Mouse (Mus musculus) kidney, embryonic 14.5 days (tissue): ENCODE results near the gene Fdxacb1. TPM values are rescaled to one million over a fixed set of nuclear protein-coding genes. Genes with fewer than 3 reads are reported as not detected.

ENCODE experiments used
- ATAC-seq: fragments of 200-750 bp; cut with Nextera tagmentation; 2 replicates; pipeline ENCODE4 v1.8.0; 2017; ENCODE audit warnings: moderate number of reproducible peaks, mild to moderate bottlenecking, moderate TSS enrichment, moderate library complexity; ENCODE audit not compliant: low FRiP score, low TSS enrichment
- H3K27ac ChIP-seq: fragments of 300-500 bp; sonication (generic); 2 replicates; pipeline ENCODE4 v1.5.1; 2014; ENCODE audit warnings: low read depth, mild to moderate bottlenecking, low read length, moderate library complexity, mixed read lengths
- H3K27me3 ChIP-seq: fragments of 300-500 bp; sonication (generic); 2 replicates; pipeline ENCODE4 v1.6.1; 2014; ENCODE audit warnings: mild to moderate bottlenecking, low read length; ENCODE audit not compliant: control insufficient read depth, insufficient read depth
- H3K36me3 ChIP-seq: fragments of 300-500 bp; sonication (generic); 2 replicates; pipeline ENCODE4 v1.6.1; 2014; ENCODE audit warnings: low read length, mixed read lengths; ENCODE audit not compliant: control insufficient read depth, insufficient read depth
- H3K4me1 ChIP-seq: fragments of 300-500 bp; sonication (generic); 2 replicates; pipeline ENCODE4 v1.6.1; 2014; ENCODE audit warnings: low read length, mixed read lengths; ENCODE audit not compliant: control insufficient read depth, insufficient read depth
- H3K4me2 ChIP-seq: fragments of 300-500 bp; sonication (generic); replicated peaks from 2 replicates; pipeline ENCODE4 v1.6.1; 2014; ENCODE audit warnings: low read depth, mild to moderate bottlenecking, low read length
- H3K4me3 ChIP-seq: fragments of 300-500 bp; sonication (generic); 2 replicates; pipeline ENCODE4 v1.5.1; 2014; ENCODE audit warnings: mild to moderate bottlenecking, low read length
- H3K9ac ChIP-seq: fragments of 300-500 bp; sonication (generic); 2 replicates; pipeline ENCODE4 v1.6.1; 2014; ENCODE audit warnings: low read depth, mild to moderate bottlenecking, low read length, moderate library complexity
- H3K9me3 ChIP-seq: fragments of 300-500 bp; sonication (generic); 2 replicates; pipeline ENCODE4 v1.6.1; 2016; ENCODE audit warnings: low read length; ENCODE audit not compliant: control insufficient read depth
- WGBS: fragments of 180-500 bp; shearing (Covaris S2); extraction: QIAGEN DNeasy Blood & Tissue Kit; methylation state at CpG from one replicate; pipeline ENCODE4 v1.1.7; 2014; 5-methylcytosine and 5-hydroxymethylcytosine counted together
- polyA plus RNA-seq: library from polyadenylated mRNA; unstranded; fragments of >200 nt; fragmentation: Nextera tagmentation; extraction: Ambion mirVana; gene quantifications from 2 replicates; pipeline ENCODE4 v1.2.1, GENCODE M21; 2014

The Fdxacb1 gene
- polyA plus RNA-seq, 1 experiment from 2014 or later = 11.1 TPM

DNA sequence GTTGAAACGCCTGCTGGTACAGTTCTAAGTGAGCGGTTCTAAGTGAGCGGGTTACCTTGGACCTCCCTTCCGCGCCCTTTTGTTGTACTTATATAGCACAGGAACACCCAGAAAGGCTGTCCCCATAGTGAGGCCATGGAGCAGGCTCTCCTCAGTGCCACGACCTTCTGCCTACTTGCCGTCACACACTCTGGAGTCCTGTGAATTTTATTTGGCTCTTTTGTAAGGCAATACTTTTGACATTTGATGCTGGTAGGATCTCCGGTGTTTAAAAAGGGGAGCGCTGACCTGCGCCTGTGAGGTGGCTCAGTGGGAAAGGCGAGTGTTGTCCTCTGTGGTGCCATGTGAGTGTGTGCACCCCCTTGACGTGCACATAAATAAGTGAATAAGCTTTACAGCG, 41.1 kb downstream of the Fdxacb1 start:
- peaks cover 56% of the 10 kb centered on the region for H3K36me3 ChIP-seq
- H3K4me2 ChIP-seq = no peak overlapping the region
- H3K4me1 ChIP-seq = no peaks in the 10 kb centered on the region
- 65% methylated on average over 13 of the region's 13 CpGs for WGBS
- H3K27ac ChIP-seq = no peak overlapping the region
- no peak overlapping the region for H3K4me3 ChIP-seq
- H3K9me3 ChIP-seq = no peaks in the 10 kb centered on the region
- H3K9ac ChIP-seq = no peak overlapping the region
- ATAC-seq = no peak
- no peaks in the 10 kb centered on the region for H3K27me3 ChIP-seq

DNA sequence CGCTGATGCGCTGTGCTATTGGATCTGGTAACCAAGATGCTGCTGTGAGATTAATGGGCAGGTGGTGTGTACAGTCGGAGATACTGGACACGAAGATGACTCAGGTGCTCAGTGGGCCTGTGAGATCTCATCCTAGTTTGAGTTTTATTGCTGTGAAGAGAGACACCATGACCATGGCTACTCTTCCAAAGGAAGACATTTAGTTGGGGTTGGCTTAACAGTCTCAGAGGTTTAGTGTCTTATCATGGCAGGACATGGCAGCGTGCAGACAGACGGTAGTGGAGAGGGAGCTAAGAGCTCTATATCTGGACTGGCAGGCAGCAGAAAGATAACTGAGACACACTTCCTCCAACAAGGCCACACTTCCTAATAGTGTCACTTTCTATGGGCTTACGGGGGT, 43.2 kb downstream of the Fdxacb1 start:
- H3K9ac ChIP-seq = no peak overlapping the region
- H3K9me3 ChIP-seq = no peaks in the 10 kb centered on the region
- 92% methylated on average over 7 of the region's 7 CpGs for WGBS
- H3K36me3 ChIP-seq = peaks cover 47% of the 10 kb centered on the region
- no peaks in the 10 kb centered on the region for H3K4me1 ChIP-seq
- no peak overlapping the region for H3K4me2 ChIP-seq
- H3K27me3 ChIP-seq = no peaks in the 10 kb centered on the region
- H3K27ac ChIP-seq = no peak overlapping the region
- no peak for ATAC-seq
- H3K4me3 ChIP-seq = no peak overlapping the region

DNA sequence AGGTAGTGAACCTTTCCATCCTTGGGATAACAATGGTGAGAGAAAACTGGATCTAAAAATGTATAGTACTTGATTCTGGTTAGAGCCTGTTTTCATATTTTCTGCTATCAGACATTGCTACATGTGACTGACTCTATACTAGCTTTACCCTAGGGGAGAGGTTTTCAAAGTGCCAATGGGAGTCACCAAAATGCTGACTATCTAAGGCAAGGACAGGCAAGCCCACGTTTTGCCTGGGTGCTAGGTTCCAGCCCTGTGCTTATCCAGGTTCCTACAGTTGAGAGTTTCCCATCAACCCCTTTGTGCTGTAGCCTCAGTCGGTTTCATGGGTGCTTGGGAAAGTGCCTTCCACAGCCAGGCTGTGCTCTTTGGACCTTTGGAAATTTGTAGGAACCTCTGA, 43.7 kb downstream of the Fdxacb1 start:
- Histone ChIP-seq H3K36me3 (peaks cover 44% of the 10 kb centered on the region), H3K9me3 (no peaks in the 10 kb centered on the region), H3K27ac (no peak overlapping the region), H3K4me3 (no peak overlapping the region), H3K4me2 (no peak overlapping the region), H3K9ac (no peak overlapping the region), H3K4me1 (no peaks in the 10 kb centered on the region), H3K27me3 (no peaks in the 10 kb centered on the region)
- 84% methylated on average over 2 of the region's 2 CpGs for WGBS
- ATAC-seq = no peak

DNA sequence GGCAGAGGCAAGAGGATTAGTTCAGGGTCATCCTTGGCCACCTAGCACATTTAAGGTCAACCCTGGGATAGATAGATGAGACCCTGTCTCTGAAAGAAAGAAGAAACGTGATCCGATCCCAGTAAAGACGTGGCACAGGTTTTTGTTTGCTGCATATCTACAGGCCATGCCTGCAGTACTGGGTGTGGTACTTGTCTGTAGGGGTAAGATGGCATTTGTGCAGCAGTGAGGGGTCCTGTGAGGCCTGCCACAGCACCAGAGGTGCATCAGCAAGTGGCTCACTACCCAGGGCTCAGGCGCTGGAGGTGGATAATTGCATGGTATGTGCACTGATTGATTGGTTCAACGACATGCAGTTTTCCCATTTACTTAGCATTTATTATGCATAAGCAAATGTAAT, 45.8 kb downstream of the Fdxacb1 start:
- H3K36me3 ChIP-seq = peaks cover 31% of the 10 kb centered on the region

DNA sequence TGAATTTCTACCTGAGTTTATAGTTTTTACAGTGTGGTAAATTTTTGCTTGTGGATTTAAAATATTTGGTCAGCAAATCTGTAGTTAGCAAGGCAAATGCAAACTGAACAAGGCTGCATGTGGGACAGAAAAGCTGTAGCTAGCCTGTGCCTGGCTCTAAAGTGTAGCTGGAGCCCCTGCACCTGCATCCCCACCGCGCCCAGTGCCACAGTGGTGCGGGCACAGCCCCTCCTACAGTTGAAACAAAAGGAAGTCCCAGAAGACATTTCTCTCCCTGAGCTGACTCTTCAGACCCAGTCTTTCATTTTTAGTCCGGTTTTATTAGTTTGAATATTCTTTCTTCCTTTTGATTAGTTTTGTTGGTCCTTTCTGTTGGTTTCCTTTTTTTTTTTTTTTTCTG, 47.6 kb downstream of the Fdxacb1 start:
- 97% methylated on average over 4 of the region's 4 CpGs for WGBS
- no peaks in the 10 kb centered on the region for H3K9me3 ChIP-seq
- no peak overlapping the region for H3K27ac ChIP-seq
- peaks cover 33% of the 10 kb centered on the region for H3K36me3 ChIP-seq
- H3K9ac ChIP-seq = no peak overlapping the region
- H3K4me3 ChIP-seq = no peak overlapping the region
- H3K27me3 ChIP-seq = no peaks in the 10 kb centered on the region
- H3K4me2 ChIP-seq = no peak overlapping the region
- ATAC-seq = no peak
- H3K4me1 ChIP-seq = no peaks in the 10 kb centered on the region

More for the DNA sequence above, 45.8 kb downstream of the Fdxacb1 start:
- no peaks in the 10 kb centered on the region for H3K9me3 ChIP-seq
- H3K4me1 ChIP-seq = no peaks in the 10 kb centered on the region
- no peaks in the 10 kb centered on the region for H3K27me3 ChIP-seq
- no peak overlapping the region for H3K4me3 ChIP-seq
- no peak overlapping the region for H3K27ac ChIP-seq
- no peak for ATAC-seq
- H3K9ac ChIP-seq = no peak overlapping the region
- H3K4me2 ChIP-seq = no peak overlapping the region
- 92% methylated on average over 5 of the region's 5 CpGs for WGBS

DNA sequence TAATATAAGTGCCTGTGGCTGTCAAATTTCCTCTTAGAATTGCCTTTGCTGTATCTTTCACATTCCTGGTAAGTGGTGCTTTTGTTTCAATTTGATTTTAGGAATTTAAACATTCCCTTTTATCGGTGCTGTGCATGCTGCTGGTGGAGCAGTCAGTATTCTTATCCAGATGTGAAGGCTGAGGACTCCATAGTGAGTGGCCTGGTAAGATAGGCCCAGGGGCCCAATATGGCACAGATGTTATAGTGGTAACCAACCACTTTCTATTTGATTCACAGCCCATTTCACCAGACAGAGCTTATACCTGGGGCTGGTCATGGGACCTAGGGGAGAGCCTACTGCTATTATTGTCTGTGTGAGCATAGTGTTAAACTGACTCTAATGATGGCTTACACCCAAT, 48.5 kb downstream of the Fdxacb1 start:
- H3K36me3 ChIP-seq = peaks cover 28% of the 10 kb centered on the region; the same call in 1 of the 2 replicates
- H3K27me3 ChIP-seq = no peaks in the 10 kb centered on the region
- no peak overlapping the region for H3K4me3 ChIP-seq
- 95% methylated on average over 1 of the region's 1 CpGs for WGBS
- no peak for ATAC-seq
- no peak overlapping the region for H3K4me2 ChIP-seq
- H3K27ac ChIP-seq = no peak overlapping the region
- no peak overlapping the region for H3K9ac ChIP-seq
- H3K9me3 ChIP-seq = no peaks in the 10 kb centered on the region
- H3K4me1 ChIP-seq = no peaks in the 10 kb centered on the region

DNA sequence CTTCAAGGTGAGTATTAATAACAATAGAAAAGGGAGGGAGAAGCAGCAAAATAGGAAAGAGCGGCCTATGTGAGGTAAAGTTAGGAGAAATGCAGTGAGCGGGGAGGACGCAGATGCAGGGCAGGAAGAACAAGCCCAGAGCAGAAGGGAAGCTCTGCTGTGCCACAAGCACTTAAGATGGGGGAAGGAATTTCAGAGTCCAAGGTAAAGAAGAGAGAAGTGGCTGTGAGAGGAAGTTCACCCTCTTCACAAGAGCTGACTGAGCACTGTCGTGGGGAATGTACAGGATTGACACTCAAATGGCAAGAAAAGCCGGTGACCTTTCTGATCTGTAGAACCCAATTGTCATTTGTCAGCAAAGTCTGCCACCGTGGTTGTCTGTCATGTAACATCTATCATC, 50.0 kb downstream of the Fdxacb1 start:
- Histone ChIP-seq H3K4me3 (no peak overlapping the region), H3K9ac (no peak overlapping the region), H3K9me3 (no peaks in the 10 kb centered on the region), H3K4me1 (no peaks in the 10 kb centered on the region), H3K36me3 (peaks cover 34% of the 10 kb centered on the region; the same call in 1 of the 2 replicates), H3K27me3 (no peaks in the 10 kb centered on the region), H3K4me2 (no peak overlapping the region), H3K27ac (no peak overlapping the region)
- no peak for ATAC-seq
- WGBS = 94% methylated on average over 6 of the region's 6 CpGs

DNA sequence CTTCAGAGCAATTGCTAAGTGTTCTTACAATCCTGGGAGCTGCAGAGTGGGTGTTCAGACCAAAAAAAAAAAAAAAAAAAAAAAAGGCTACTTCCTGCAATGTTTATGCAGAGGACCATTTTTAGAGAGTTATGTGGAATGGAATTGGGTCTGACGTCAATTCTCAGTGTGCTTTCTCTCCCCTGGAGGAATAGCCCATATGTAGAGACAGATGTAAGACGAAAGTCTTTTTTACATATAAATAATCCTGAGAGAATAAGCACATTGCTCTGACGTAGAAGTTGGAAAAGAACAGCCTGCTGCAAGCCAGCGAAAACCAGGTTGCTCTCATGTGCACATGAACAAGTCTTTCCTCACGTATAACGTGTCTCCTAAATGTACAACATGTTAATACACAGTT, 51.7 kb downstream of the Fdxacb1 start:
- Histone ChIP-seq H3K36me3 (peaks cover 30% of the 10 kb centered on the region; the same call in 1 of the 2 replicates), H3K4me3 (no peak overlapping the region), H3K9me3 (no peaks in the 10 kb centered on the region), H3K9ac (no peak overlapping the region), H3K27ac (no peak overlapping the region), H3K4me1 (no peaks in the 10 kb centered on the region), H3K27me3 (no peaks in the 10 kb centered on the region), H3K4me2 (no peak overlapping the region)
- 92% methylated on average over 6 of the region's 6 CpGs for WGBS
- no peak for ATAC-seq

DNA sequence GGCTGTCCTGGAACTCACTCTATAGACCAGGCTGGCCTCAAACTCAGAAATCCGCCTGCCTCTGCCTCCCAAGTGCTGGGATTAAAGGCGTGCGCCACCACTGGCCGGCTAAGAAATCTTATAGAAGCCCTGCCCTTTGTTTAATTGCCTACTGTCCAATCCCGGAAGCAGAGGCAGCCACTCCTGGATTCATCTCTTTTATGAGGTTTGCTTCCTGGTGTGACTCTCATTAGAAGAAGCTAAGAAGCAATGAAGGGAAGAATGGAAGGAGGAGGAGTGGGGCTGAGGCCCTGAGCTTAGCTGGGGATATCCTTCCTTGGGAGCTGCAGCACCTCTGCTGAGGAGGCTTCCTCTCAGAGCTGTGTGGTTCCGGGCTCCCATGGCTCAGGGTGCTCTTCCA, 53.6 kb downstream of the Fdxacb1 start:
- WGBS = 89% methylated on average over 6 of the region's 6 CpGs

More for the DNA sequence above, 53.6 kb downstream of the Fdxacb1 start:
- ATAC-seq = no peak
- Histone ChIP-seq H3K36me3 (peaks cover 30% of the 10 kb centered on the region; the same call in 1 of the 2 replicates), H3K4me3 (no peak overlapping the region), H3K4me2 (no peak overlapping the region), H3K4me1 (no peaks in the 10 kb centered on the region), H3K27me3 (no peaks in the 10 kb centered on the region), H3K9me3 (no peaks in the 10 kb centered on the region), H3K27ac (no peak overlapping the region), H3K9ac (no peak overlapping the region)
